27 mouse cellular contexts compared by ENCODE assay signal in the genomic region with DNA sequence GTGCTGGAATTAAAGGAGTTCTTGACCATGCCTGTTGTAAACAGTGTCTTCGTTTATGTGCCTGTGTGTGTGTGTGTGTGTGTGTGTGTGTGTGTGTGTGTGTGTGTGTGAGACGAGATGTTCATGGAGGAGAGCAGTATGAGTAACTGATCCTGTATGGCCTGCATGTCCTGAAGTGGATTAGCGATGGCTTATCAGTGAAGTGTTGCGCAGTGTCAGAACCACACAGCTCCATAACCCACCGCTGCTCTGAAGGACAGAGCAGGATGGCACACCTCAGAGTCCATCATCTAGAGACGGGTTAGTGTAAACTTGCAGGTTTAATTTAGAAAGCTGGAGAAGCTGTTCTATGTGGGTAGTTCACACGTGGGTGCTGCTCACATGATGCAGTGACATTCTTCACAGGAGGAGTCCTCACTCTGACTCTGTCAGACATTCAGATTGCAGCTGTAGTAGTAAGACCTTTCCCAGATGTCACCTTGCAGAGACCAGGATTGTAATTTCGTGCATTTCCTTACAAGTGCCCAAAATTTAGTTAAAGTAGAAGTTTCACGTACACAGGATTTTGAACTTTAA.
A peak's percentile ranks its signal among the peaks of the same experiment; 100 is the strongest.
DNase-seq lines count a peak whose midpoint lies in the region; ATAC-seq and TF ChIP-seq lines count a peak whose summit lies in the region.
"Had no signal": no experiment of that assay in that cellular context is flagged by ENCODE, and none has a peak within 500 bp of the region (broad histone marks: within the 10 kb centered on the region; RNA-seq: fewer than 3 reads in every experiment).

No protein-coding gene starts in this region.

- intact Hi-C loops in heart, postnatal 36 days (cut with DNase I), result no loop called here

- peak; percentile 34 for DNase-seq in heart, postnatal 0 days (ENCODE audit: low spot score)
- no peak for DNase-seq in heart, postnatal 36 days
- DNase-seq in MEL (ENCODE audit: low read depth, low spot score), result peak; percentile 31
- DNase-seq in spleen, postnatal 4 days (ENCODE audit: low spot score in 2 of 2), result no peak
- DNase-seq in B cell, adult 2 months, result no peak
- DNase-seq: adrenal gland, postnatal 25 days; cerebellum, adult 11-12 months; cerebellum, postnatal 14 days; gastrocnemius, postnatal 25 days; heart, adult 18-20 months; kidney, adult 9 months; kidney, postnatal 25 days; lung, adult 2 months; lung, postnatal 14 days; thymus, adult 2 months; thymus, postnatal 4 days had no signal

- H3K27me3 ChIP-seq in heart, postnatal 0 days (ENCODE audit: control insufficient read depth, insufficient read depth, low read length), result no peaks in the 10 kb centered on the region
- no peaks in the 10 kb centered on the region for H3K27me3 ChIP-seq in MEL (ENCODE audit: control insufficient read depth in 1 of 2, insufficient read depth in 2 of 2, low read length in 2 of 2)
- no peaks in the 10 kb centered on the region for H3K27me3 ChIP-seq in myocyte (ENCODE audit: control insufficient read depth, insufficient read depth, insufficient read length)
- H3K27me3 ChIP-seq: embryonic facial prominence, embryonic 15.5 days had no signal

- H3K4me3 ChIP-seq in heart, postnatal 0 days (ENCODE audit: low read depth, low read length), result no peak overlapping the region
- H3K4me3 ChIP-seq in MEL (ENCODE audit: control insufficient read depth in 1 of 2, insufficient read depth in 1 of 2, low read depth in 2 of 2, low read length in 2 of 2) (no peak overlapping the region), myocyte (no peak overlapping the region)
- H3K4me3 ChIP-seq in brown adipose tissue, adult 24 weeks (ENCODE audit: insufficient read depth, low read depth, low read length), result no peak overlapping the region
- H3K4me3 ChIP-seq: embryonic facial prominence, embryonic 15.5 days; forebrain, embryonic 10.5 days; layer of hippocampus, adult 2 months; midbrain, embryonic 10.5 days had no signal

- H3K9ac ChIP-seq in heart, postnatal 0 days (replicated peaks; ENCODE audit: low read depth, low read length), result no peak overlapping the region
- no peak overlapping the region for H3K9ac ChIP-seq in MEL (ENCODE audit: control insufficient read depth, low read depth, low read length, poor library complexity, severe bottlenecking)
- H3K9ac ChIP-seq: embryonic facial prominence, embryonic 15.5 days had no signal

- TF ChIP-seq EP300 in heart, postnatal 0 days (IDR thresholded peaks at IDR 0.05; ENCODE audit: low read depth), result no peak
- 0 out of 4 replicates have a peak, but pooled peaks of 1 of the 2 experiments have one; percentile 10 for TF ChIP-seq EP300 in MEL (IDR thresholded peaks at IDR 0.05; ENCODE audit: low read depth in 1 of 2, low read length in 2 of 2)

- H3K4me1 ChIP-seq in heart, postnatal 0 days (ENCODE audit: control insufficient read depth, insufficient read depth), result peaks cover 50% of the 10 kb centered on the region
- peaks cover 30 to 42% of the 10 kb centered on the region in 2 experiments for H3K4me1 ChIP-seq in MEL (ENCODE audit: control insufficient read depth in 1 of 2, insufficient read depth in 2 of 2, low read length in 2 of 2)
- H3K4me1 ChIP-seq in brown adipose tissue, adult 24 weeks (ENCODE audit: control insufficient read depth, insufficient read depth, insufficient read length, low read length), result peaks cover 40% of the 10 kb centered on the region

- H3ac ChIP-seq in myocyte (ENCODE audit: control insufficient read depth, insufficient read length), result no peak overlapping the region

- no peak for TF ChIP-seq CTCF in heart, postnatal 0 days (IDR thresholded peaks at IDR 0.05; ENCODE audit: low read depth)
- no peak for TF ChIP-seq CTCF in MEL (IDR thresholded peaks at IDR 0.05 in 2 of 3, conservative IDR thresholded peaks at IDR 0.05 in 1 of 3; ENCODE audit: control insufficient read depth in 1 of 3, insufficient read depth in 1 of 3, low read depth in 2 of 3, low read length in 3 of 3, poor library complexity in 1 of 3, severe bottlenecking in 1 of 3)

- TF ChIP-seq RAD21 in MEL (IDR thresholded peaks at IDR 0.05; ENCODE audit: low read depth, low read length), result no peak

- ATAC-seq in heart, postnatal 0 days (ENCODE audit: insufficient read depth, low read depth), result peak; percentile 24; the same call in 1 of the 2 replicates
- ATAC-seq: forebrain, embryonic 16.5 days; hindbrain, postnatal 0 days; intestine, embryonic 16.5 days; midbrain, embryonic 16.5 days had no signal

- H3K4me2 ChIP-seq in heart, postnatal 0 days (ENCODE audit: low read depth, low read length), result no peak overlapping the region
- peak overlapping the region; percentile 43 for H3K4me2 ChIP-seq in myocyte (ENCODE audit: low read depth)
- H3K4me2 ChIP-seq: embryonic facial prominence, embryonic 15.5 days had no signal

- H3K36me3 ChIP-seq in heart, postnatal 0 days (replicated peaks; ENCODE audit: control insufficient read depth, insufficient read depth, low read length), result no peaks in the 10 kb centered on the region
- H3K36me3 ChIP-seq in MEL (ENCODE audit: control insufficient read depth in 1 of 2, insufficient read depth in 2 of 2, low read length in 2 of 2) (peaks cover 0 to 41% of the 10 kb centered on the region in 2 experiments; a peak in 2 of 4 replicates), myocyte (ENCODE audit: control insufficient read depth, insufficient read depth) (no peaks in the 10 kb centered on the region)
- H3K36me3 ChIP-seq: embryonic facial prominence, embryonic 15.5 days; forebrain, embryonic 10.5 days; midbrain, embryonic 10.5 days had no signal

- TF ChIP-seq POLR2A in MEL (IDR thresholded peaks at IDR 0.05; ENCODE audit: control insufficient read depth in 1 of 2, insufficient read depth in 1 of 2, low read depth in 1 of 2, low read length in 2 of 2, poor library complexity in 1 of 2), result no peak
- no peak for TF ChIP-seq POLR2A in myocyte (IDR thresholded peaks at IDR 0.05; ENCODE audit: insufficient read length, low read depth)

- no peaks in the 10 kb centered on the region for H3K9me3 ChIP-seq in heart, postnatal 0 days (replicated peaks; ENCODE audit: control insufficient read depth, low read length)
- H3K9me3 ChIP-seq in MEL (replicated peaks; ENCODE audit: insufficient read depth, low read length), result no peaks in the 10 kb centered on the region
- H3K9me3 ChIP-seq: embryonic facial prominence, embryonic 15.5 days; forebrain, embryonic 10.5 days; midbrain, embryonic 10.5 days had no signal

- 48% methylated on average over 9 of the region's 9 CpGs for WGBS in heart, postnatal 0 days

- no peak overlapping the region for H3K27ac ChIP-seq in heart, postnatal 0 days (ENCODE audit: low read depth)
- H3K27ac ChIP-seq in MEL (ENCODE audit: control insufficient read depth, low read depth, low read length), result peak overlapping the region; percentile 27
- H3K27ac ChIP-seq in brown adipose tissue, adult 24 weeks (replicated peaks; ENCODE audit: low read depth, low read length), result peak overlapping the region; percentile 28; the same call in 1 of the 2 replicates
- H3K27ac ChIP-seq: embryonic facial prominence, embryonic 15.5 days; forebrain, embryonic 10.5 days; hindbrain, postnatal 0 days; layer of hippocampus, adult 2 months; midbrain, embryonic 10.5 days; stomach, postnatal 0 days had no signal

- peaks cover 40% of the 10 kb centered on the region for H3K79me2 ChIP-seq in MEL (ENCODE audit: control insufficient read depth, insufficient read depth, low read length, poor library complexity)
- peaks cover 79% of the 10 kb centered on the region for H3K79me2 ChIP-seq in myocyte (ENCODE audit: control insufficient read depth, insufficient read depth)

TF ChIP-seq in MEL, 35 proteins besides CTCF, POLR2A, EP300 and RAD21:
- TF ChIP-seq GABPA (IDR thresholded peaks at IDR 0.05; ENCODE audit: low read depth, low read length) (no peak), SIN3A (IDR thresholded peaks at IDR 0.05; ENCODE audit: low read length) (0 out of 2 replicates have a peak, but pooled peaks have one; percentile 11), ZNF384 (IDR thresholded peaks at IDR 0.05; ENCODE audit: low read depth, low read length) (no peak), USF2 (IDR thresholded peaks at IDR 0.05; ENCODE audit: borderline replicate concordance in 1 of 2, insufficient read depth in 1 of 2, low read depth in 1 of 2, low read length in 2 of 2) (no peak), USF1 (IDR thresholded peaks at IDR 0.05; ENCODE audit: low read depth, low read length) (0 out of 2 replicates have a peak, but pooled peaks have one; percentile 19), MAX (IDR thresholded peaks at IDR 0.05; ENCODE audit: low read length) (0 out of 2 replicates have a peak, but pooled peaks have one; percentile 24), MXI1 (IDR thresholded peaks at IDR 0.05; ENCODE audit: low read depth, low read length) (peak; percentile 40; the same call in 1 of the 2 replicates), MYC (IDR thresholded peaks at IDR 0.05; ENCODE audit: low read depth, low read length) (no peak)

TF ChIP-seq in myocyte, 11 proteins besides CTCF, POLR2A, EP300 and RAD21:
- TF ChIP-seq USF1 (IDR thresholded peaks at IDR 0.05; ENCODE audit: low read depth) (peak; percentile 23), SRF (IDR thresholded peaks at IDR 0.05; ENCODE audit: control insufficient read depth, insufficient read length, low read depth) (no peak), E2F4 (IDR thresholded peaks at IDR 0.05; ENCODE audit: insufficient read depth) (no peak)

Comparison
In these comparisons a context has a peak if more than half of its experiments do, and no peak if none do; other contexts are left out.
1. DNase-seq: peak in heart, postnatal 0 days (single experiment) and MEL (single experiment); none in heart, postnatal 36 days (0 of 2), spleen, postnatal 4 days (0 of 2) and B cell, adult 2 months (0 of 2).